Mouse (Mus musculus) right cerebral cortex, postnatal 14 days (tissue): Measurements from ENCODE around the gene Frmd4b.
"Not testable (repeated sequence)": the region's sequence is repeated elsewhere in the genome, so short reads cannot be mapped to it uniquely, and the experiment has no call there.

Experiments used
- DNase-seq: peaks from one replicate; pipeline ENCODE4 v3.0.0; 2022

Gene Frmd4b

GRCm38 (mm10) chr6:97409467-97410239 is 207.7 kb downstream of the Frmd4b start:
- no peak for DNase-seq

DNA sequence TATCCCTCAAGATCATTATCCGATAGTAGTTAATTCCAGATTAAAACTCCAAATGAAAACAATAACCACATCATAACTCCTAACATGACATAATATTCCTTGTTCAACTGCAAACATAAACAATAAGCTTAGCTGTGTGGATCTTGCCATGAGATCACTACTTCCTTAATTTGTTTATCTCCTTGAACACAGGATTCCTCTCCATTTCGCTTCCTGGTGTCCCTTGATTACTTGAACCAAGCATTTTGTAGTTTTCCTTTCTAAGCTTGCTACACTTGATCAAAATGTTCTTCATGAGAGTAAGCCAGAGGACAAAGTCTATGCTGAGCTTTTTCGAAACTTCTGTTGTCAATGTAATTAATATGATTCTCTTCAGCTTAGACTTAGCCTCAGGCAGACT is 209.4 kb downstream of the Frmd4b start:
- no peak for DNase-seq

- DNase-seq, result no peak
These were observed 209.9 kb downstream of the Frmd4b start for GRCm38 (mm10) chr6:97407425-97407824.

DNA sequence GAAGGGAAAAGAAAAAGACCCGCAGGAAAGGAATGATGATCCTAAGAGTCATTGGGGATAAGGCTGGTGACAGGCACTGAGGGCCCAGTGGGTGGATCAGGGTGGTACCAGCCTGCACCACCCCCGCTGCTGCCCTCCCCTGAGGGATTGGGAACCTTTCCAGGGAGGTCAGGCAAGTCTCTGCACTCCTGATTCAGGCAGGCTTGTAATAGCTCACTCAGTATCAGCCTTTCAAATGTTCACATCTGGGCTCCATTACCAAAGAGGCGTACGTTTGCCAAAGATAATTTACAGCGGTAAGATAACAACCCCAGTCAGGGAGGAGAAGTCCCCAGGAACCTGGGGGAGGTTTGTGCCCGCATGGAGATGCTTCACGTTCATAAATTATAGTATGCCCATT is 212.0 kb downstream of the Frmd4b start:
- DNase-seq, result no peak

DNA sequence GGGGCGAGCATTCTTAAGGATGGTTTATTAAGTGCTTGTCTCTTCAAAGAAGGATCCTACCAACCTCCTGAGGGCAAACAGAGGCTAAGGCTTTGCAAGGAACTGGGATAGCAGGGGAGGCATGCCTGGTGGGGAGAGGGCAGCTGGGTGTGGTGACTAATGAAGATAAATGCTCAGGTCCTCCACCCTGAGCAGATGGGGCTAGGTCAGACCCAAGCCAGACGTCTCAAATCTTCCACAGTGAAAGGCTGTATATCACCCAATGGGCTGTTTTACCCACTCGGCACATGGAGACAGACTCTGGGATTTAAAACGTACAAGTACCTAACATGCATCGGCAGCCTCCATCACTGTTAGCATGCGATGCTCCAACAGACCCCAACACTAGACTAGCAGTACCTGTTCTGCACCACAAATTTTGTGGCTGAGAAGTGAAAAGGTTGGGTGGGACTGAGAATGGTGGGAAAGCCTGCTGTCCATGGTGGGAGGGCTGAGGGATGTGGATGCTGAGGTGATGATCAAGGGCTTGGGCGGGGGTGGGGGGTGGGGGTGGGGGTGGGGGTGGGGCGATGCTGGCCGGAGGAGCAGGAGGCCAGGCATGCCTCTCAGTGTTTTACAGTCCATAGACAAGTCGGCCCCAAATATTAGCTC is 214.4 kb downstream of the Frmd4b start:
- no peak for DNase-seq

DNA sequence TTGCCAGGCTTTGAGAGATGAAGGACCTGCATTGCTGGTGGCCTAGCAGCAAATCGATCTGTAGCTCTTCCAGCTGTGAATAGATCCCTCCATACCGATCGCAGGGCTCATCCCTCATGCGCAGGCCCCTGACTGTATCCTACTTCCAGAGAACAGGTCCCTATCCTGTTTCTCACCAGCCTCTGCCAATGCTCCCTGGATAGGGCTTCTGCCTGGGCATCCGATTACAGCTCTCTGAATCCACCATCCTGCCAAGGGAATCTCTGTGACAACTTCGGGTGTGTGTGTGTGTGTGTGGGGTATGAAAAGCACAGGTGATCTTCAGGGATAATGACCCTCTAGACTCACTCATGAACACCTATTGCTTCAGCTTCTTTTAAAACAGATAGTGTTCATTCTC is 216.9 kb downstream of the Frmd4b start:
- DNase-seq, result no peak

- no peak for DNase-seq
These were observed 219.4 kb downstream of the Frmd4b start for GRCm38 (mm10) chr6:97397935-97398334.

- no peak for DNase-seq
These were observed 220.4 kb downstream of the Frmd4b start for GRCm38 (mm10) chr6:97396957-97397354.

DNA sequence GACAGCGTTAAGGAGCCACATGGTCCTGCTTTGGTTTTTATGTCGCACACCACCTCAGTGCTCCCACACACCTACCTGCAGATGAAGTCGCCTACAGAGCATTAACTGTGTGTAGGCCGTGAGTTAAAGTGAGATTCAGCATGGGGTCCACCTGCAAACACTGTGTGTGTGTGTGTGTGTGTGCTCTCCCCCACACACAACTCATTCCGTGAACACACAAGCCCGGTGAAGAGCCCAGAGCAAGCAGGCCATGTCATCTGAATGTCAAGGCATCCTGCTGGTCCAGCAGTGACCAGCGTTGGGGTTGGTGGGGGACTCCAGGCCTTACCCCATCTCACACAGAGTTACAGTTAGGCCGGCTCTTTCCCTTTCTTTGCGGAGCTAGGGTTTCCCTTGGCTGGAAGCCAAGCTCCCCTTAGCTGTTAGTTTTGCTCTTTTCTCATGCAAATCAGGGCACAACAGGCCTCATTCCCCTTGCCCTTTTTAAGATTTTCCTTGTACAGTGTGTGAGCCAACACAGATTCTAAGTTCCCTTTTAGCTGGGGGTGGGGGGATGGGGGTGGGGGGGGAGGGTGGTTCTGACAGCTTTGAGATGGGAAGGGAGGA is 220.9 kb downstream of the Frmd4b start:
- peak; percentile 15 for DNase-seq

DNA sequence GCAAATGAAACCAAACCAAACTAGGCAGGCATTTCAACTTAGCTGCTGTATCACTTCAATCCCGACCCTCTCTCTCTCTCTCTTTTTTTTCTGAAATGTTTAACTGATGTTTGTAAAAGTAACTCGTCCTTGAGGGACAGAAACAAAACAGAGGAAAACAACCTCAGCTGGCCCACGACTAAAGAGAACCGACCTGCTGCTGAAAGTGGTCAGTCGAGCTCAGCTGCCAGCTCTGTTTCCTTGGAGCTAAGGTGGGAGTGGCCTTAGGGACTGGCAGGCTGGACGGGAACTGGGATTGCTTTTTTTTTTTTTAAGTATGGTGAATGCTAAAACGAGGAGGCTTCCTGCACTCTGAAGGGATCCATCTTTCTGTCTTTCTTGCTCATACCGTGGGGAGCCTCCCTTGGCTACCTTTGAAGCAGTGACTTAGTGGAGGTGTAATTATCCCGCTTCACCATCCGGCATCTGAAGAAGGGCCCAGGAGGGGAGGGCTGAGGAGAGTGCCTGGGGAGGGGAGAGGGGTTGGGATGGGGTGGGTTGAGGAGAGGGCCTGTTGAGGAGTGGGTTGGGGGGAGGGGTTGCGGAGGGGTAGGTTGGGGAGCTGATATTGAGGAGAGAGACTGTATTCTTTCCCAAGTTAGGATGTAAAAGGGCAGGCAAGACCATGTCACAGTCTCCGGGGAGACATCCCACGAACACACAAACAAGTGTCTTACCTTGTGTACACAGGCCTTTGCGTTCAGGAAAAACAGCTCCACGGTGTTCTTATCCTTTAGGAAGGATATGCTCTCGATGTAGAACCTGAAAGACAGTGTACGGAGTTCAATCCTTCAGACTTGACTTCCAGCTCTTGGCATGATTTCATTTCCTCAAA is 221.6 kb downstream of the Frmd4b start:
- no peak for DNase-seq

DNA sequence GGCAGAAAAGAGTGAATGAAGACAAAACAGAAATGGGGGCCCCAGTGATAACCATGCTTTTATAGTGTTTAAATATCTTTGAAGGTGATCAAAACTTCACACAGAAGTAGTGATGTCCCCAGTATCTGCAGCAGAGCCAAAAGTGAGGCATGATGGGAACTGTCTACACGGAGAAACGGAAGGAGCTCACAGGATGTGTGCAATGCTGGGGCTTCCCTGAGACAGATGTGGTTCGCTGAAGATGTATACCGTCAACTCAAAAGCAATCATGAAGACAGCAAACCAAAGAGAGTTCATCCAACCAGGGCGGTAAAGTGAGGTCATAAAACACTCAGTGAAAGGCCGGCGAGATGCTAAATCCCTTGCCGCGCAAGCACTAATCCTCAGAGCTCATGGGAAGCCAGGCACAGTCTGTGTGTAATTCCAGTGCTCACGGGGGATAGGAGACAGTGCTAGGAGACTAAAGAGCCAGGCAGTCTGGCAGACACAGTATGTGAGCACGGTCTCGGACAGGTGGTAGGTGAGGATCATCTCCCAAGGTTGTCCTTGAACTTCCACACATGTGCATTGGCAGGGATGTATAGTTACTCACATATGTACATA is 222.8 kb downstream of the Frmd4b start:
- no peak for DNase-seq

GRCm38 (mm10) chr6:97392912-97393311 is 224.4 kb downstream of the Frmd4b start:
- DNase-seq, result no peak

DNA sequence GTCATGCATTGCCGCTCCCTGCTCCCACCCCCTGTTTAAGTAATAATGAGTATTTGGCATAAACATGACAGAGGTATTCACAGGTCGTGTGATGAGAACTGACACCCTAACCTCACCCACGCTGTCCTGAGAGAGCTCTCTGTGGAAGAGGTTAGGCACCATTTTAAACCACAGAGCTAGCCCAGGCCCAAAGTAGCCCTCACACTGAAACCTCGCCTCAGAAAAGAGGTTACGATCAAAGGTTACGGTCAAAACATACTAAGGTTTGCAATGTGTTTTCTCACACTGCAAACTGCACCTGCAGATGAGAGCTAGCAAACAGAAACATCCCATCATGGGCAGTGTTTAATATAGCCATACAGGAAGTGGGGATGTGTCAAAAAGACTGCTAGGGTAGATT is 230.0 kb downstream of the Frmd4b start:
- no peak for DNase-seq

- no peak for DNase-seq
These were observed 232.4 kb downstream of the Frmd4b start for GRCm38 (mm10) chr6:97384918-97385317.

DNA sequence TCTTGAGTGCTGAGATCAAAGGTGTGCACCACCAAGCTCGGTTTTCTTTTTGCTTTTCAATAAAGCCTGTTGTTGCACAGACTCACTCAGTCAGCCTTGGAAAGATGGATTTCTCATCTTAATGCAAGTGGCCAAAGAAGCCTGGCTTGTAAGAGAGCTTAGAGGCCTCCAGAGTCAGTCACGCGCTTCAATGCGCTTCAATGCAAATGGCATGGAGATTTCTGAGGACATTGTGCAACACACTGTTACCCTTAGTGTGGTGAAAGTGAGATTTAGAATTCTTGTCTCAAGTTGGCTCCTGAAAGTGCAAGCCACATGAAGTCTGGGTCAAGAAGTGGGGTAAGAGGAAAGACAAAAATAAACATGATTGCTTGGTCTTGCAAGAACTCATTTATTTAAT is 236.1 kb downstream of the Frmd4b start:
- no peak for DNase-seq

- DNase-seq, result no peak
These were observed 246.4 kb downstream of the Frmd4b start for GRCm38 (mm10) chr6:97370947-97371346.

DNA sequence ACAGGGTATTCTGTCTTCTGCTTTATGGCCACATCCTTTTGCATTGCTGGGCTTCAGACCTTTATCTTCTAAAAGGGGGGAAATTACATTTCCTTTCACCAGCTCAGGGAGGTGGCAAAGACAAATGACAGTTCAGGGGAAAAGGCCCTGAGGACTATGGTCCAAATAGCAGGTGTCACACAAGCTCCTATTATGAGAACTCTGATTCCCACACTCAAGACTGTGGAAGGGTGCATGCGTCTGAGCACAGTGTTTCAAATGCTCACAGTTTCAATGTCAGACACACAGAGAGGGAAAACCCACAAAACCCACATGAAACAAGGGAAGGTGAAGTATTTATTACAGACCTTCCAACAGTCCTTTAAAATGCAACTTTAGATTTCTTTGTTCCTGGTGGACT is 246.9 kb downstream of the Frmd4b start:
- no peak for DNase-seq

GRCm38 (mm10) chr6:97363846-97364245 is 253.5 kb downstream of the Frmd4b start:
- DNase-seq, result no peak

DNA sequence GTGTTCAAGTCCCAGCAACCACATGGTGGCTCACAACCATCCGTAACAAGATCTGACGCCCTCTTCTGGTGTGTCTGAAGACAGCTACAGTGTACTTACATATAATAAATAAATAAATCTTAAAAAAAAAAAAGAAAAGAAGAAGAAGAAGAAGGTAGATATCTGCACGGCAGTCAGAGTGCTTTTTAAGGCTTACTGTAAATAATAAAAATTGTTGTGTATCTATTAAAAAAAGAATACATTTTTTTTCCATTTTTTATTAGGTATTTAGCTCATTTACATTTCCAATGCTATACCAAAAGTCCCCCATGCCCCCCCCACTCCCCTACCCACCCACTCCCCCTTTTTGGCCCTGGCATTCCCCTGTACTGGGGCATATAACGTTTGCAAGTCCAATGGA is 259.7 kb downstream of the Frmd4b start:
- DNase-seq, result not testable (repeated sequence)

- no peak for DNase-seq
These were observed 260.7 kb downstream of the Frmd4b start for GRCm38 (mm10) chr6:97356612-97357011.

- DNase-seq, result no peak
These were observed 262.2 kb downstream of the Frmd4b start for GRCm38 (mm10) chr6:97355141-97355540.

DNA sequence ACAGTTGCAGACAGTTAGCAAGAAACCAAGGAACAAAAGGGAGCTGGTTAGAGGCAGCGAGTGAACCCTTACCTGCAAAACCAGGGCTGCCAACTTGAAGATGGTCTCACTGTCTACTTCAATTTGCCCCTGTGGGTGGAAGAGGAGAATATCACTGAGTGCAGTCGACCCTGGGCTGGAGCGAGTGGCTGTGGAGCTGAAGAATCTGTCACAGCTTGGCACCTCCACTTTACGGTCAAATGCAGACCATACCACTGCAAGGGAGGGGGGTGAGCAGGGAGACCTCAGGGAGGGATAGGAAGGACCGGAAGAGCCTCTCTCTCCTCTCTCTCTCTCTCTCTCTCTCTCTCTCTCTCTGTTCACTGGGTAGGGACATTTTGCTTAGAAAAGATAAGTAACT is 263.4 kb downstream of the Frmd4b start:
- no peak for DNase-seq

GRCm38 (mm10) chr6:97353371-97353770 is 264.0 kb downstream of the Frmd4b start:
- no peak for DNase-seq
